Mouse (Mus musculus) splenic B cell, adult 2 months (primary cell): ENCODE data around the gene Corin.

ENCODE experiments used
- DNase-seq: peaks from one replicate; pipeline ENCODE4 v3.0.0-alpha.2; 2011; ENCODE audit warnings: low read depth, low spot score
- H3K27me3 ChIP-seq: 2 replicates; pipeline ENCODE4 v1.6.1; 2012; ENCODE audit warnings: mild to moderate bottlenecking, low read length, moderate library complexity, mixed read lengths; ENCODE audit not compliant: control insufficient read depth, poor library complexity, insufficient read depth, severe bottlenecking
- H3K36me3 ChIP-seq: 2 replicates; pipeline ENCODE4 v1.6.1; 2012; ENCODE audit warnings: mild to moderate bottlenecking, low read length, moderate library complexity, mixed read lengths; ENCODE audit not compliant: control insufficient read depth, poor library complexity, insufficient read depth, severe bottlenecking

The Corin gene

GRCm38 (mm10) chr5:72329453-72329852, 174.8 kb downstream of the Corin start:
- H3K36me3 ChIP-seq = no peaks in the 10 kb centered on the region
- H3K27me3 ChIP-seq = no peaks in the 10 kb centered on the region
- DNase-seq = no peak

- Histone ChIP-seq H3K36me3 (no peaks in the 10 kb centered on the region), H3K27me3 (no peaks in the 10 kb centered on the region)
- DNase-seq = no peak
Measured at GRCm38 (mm10) chr5:72315282-72315681, 189.0 kb downstream of the Corin start.

- no peak for DNase-seq
- peaks cover 7% of the 10 kb centered on the region for H3K36me3 ChIP-seq
- no peaks in the 10 kb centered on the region for H3K27me3 ChIP-seq
Measured at GRCm38 (mm10) chr5:72298418-72299104, 205.7 kb downstream of the Corin start.

DNA sequence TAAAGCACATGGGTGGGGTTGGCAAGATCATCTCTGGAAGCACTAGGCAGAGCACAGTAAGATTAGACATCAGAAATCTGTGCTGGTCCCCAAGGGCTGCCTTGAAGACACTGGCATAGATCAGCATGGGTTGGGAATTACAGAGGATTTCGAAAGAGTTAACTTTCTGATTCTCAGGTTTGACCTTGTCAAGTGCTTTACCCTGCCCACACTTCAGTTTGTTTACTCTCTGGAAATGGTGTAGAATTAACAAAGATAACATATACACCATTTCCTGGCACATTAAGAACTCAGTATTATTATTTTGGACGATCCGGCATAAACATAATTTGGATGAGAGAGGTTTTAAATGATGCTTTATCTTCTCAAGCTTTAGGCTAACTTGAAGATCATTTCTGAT, 219.2 kb downstream of the Corin start:
- no peak for DNase-seq
- peaks cover 23% of the 10 kb centered on the region for H3K36me3 ChIP-seq
- no peaks in the 10 kb centered on the region for H3K27me3 ChIP-seq

DNA sequence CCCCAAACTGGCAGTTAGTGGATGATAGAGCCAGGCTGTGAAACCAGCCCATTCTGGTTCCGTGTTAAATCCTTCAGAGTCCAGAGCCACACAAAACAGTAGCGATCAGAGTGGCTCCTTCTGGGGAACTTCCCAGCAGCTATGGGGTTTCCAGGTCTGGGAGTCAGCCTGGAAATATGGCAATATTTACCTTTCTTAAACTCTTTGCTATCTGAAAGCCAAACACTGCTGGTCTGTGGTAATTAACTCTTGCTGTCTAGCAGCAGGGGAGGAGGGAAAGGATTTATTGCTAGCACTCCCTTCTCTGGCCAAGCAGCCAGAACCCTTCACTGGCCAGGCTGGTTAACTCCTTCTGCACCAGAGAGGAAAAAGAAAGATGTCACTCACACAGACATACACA, 221.4 kb downstream of the Corin start:
- no peak for DNase-seq
- H3K36me3 ChIP-seq = peaks cover 25% of the 10 kb centered on the region

GRCm38 (mm10) chr5:72269652-72270051, 234.6 kb downstream of the Corin start:
- Histone ChIP-seq H3K27me3 (no peaks in the 10 kb centered on the region), H3K36me3 (peaks cover 11% of the 10 kb centered on the region)
- DNase-seq = peak; percentile 80

More for the DNA sequence above, 221.4 kb downstream of the Corin start:
- H3K27me3 ChIP-seq = no peaks in the 10 kb centered on the region

- Histone ChIP-seq H3K36me3 (peaks cover 11% of the 10 kb centered on the region), H3K27me3 (no peaks in the 10 kb centered on the region)
- no peak for DNase-seq
Measured at GRCm38 (mm10) chr5:72269204-72269603, 235.1 kb downstream of the Corin start.

DNA sequence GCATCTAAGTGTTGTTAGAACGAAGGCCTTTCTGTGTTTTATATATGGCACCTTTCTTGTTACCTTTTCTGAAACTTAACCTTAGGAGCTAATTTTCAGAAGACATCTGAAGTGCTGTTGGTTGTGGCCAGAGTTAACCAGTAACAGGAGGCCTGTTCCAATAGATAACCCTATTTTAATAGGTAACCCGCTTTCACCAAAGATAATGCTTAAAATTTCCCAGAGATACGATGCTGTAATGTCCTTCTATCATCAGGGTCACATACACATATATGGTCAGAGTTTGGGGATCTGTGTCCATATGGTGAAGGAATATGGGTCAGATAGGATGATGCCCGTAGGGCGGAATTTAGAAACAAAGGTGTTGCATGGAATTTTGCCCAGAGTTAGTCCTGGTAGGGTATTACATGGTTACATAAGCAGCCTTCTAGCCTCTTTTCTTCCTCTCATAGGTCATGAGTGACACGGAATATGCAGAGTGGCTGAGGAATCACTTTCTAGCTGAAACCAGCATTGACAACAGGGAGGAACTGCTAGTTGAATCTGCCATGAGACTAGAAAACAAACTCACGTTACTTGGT, 237.2 kb downstream of the Corin start:
- peaks cover 9% of the 10 kb centered on the region for H3K36me3 ChIP-seq

DNA sequence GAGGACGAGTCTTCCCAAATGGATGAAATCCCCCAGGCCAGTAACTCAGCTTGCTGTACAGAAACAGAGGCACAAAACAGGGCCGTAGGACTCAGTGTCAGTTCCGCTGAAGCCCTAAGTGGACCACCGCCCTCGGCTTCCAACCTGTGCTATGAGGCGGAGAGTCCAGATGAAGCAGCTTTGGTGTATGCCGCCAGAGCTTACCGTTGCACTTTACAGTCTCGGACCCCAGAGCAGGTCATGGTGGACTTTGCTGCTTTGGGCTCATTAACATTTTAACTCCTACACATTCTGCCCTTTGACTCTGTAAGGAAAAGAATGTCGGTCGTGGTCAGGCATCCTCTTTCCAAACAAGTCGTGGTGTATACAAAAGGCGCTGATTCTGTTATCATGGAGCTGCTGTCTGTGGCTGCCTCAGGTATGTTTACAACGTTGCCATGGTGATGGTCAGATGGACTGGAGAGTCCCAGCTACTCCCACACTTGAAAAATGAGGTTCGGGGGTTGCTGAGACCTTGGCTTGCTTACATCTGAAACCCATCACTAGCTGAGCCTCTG, 240.0 kb downstream of the Corin start:
- no peaks in the 10 kb centered on the region for H3K27me3 ChIP-seq
- H3K36me3 ChIP-seq = peaks cover 13% of the 10 kb centered on the region
- DNase-seq = no peak

More for the DNA sequence above, 237.2 kb downstream of the Corin start:
- no peak for DNase-seq
- H3K27me3 ChIP-seq = no peaks in the 10 kb centered on the region

- Histone ChIP-seq H3K36me3 (peaks cover 7% of the 10 kb centered on the region), H3K27me3 (no peaks in the 10 kb centered on the region)
- no peak for DNase-seq
Measured at GRCm38 (mm10) chr5:72261802-72262324, 242.4 kb downstream of the Corin start.

DNA sequence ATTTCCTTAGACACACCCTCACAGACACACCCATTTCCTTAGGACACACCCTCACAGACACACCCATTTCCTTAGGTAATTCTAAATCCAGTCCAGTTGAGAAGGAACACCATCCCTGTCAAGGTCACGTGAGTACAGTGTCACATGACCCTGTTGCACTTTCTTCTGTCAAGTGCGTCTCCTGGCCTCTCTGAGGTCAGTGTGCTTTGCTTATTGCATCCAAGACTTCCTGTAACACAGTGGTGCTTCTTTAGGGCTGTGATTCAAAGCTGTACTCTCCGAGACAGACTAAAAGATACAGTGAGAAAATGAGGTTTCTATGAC, 245.0 kb downstream of the Corin start:
- peak; percentile 52 for DNase-seq
- H3K27me3 ChIP-seq = no peaks in the 10 kb centered on the region
- peaks cover 7% of the 10 kb centered on the region for H3K36me3 ChIP-seq

DNA sequence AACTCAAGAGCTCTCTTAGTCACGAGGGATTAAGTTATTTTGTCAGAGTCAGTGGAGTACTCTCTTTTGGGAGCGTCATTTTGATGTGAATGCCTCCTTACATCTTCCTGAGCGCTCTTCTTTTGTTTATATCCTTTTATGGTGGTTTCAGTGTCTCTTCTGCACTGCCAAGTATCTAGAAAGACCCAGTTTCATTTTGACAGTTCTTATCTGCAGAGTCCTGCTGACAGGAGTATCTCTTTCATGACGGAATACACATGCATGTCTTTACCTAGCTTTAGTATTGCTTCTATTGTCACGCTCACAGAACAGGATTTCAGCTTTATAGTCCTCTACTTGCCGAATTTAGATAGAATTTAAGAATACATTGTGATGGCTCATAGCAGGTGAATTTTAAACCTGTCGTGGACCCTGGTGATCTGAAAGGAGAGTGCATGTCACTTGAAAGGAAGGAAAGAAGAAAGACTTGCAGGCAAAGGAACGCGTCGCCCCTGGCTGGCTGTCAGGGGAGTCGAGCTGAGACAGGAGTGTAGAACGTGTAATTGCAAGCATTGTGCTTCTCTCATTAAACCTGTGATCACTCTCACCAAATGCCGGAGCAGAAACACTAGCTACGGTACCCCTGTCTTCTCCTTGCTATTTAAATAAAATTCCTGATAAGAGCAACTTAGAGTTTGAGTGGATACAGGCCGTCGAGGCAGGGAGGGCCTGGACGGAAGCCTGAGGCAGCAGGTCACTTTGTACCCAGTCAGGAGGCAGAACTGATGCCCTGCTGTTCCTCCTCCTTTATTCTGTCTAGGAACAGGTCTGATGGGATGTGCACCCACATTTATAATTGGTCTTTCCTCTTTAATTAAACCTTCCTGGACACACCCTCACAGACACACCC, 245.6 kb downstream of the Corin start:
- no peaks in the 10 kb centered on the region for H3K27me3 ChIP-seq
- DNase-seq = no peak

GRCm38 (mm10) chr5:72257084-72257483, 247.2 kb downstream of the Corin start:
- no peak for DNase-seq
- H3K27me3 ChIP-seq = no peaks in the 10 kb centered on the region
- peaks cover 8% of the 10 kb centered on the region for H3K36me3 ChIP-seq

More for the DNA sequence above, 245.6 kb downstream of the Corin start:
- H3K36me3 ChIP-seq = peaks cover 7% of the 10 kb centered on the region

DNA sequence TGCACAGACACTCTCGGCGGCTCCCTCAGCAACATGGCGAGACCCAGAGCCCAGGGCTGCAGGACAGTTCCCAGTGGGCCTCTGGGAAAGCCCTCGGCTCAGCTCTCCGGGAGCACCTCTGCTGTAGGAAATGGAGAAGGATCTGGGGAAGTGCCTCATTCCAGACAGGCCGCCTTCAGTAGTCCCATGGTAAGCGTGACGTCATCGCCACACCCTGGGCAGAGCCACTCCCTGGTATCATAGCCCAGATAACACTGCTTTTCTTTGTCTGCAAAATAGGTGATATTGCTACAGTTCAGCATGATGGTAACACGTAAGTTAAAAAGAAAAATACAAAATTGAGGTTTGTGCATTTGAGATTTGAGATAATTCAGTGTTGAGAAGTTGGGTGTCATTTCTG, 249.3 kb downstream of the Corin start:
- DNase-seq = no peak
- no peaks in the 10 kb centered on the region for H3K27me3 ChIP-seq
- peaks cover 6% of the 10 kb centered on the region for H3K36me3 ChIP-seq

- H3K27me3 ChIP-seq = no peaks in the 10 kb centered on the region
- no peak for DNase-seq
- H3K36me3 ChIP-seq = peaks cover 12% of the 10 kb centered on the region
Measured at GRCm38 (mm10) chr5:72250180-72250579, 254.1 kb downstream of the Corin start.
